Mouse (Mus musculus) limb, embryonic 14.5 days (tissue): ENCODE data around the gene Cx3cr1. TPM values are rescaled to one million over a fixed set of nuclear protein-coding genes. Genes with fewer than 3 reads are reported as not detected.

Experiments
- ATAC-seq: fragments of 200-750 bp; cut with Nextera tagmentation; 2 replicates; pipeline ENCODE4 v1.8.0; 2017; ENCODE audit warnings: low read depth, moderate number of reproducible peaks, moderate TSS enrichment; ENCODE audit not compliant: low FRiP score
- DNase-seq: peaks from one replicate; pipeline ENCODE4 v3.0.0-alpha.2; 2015; ENCODE audit warnings: low spot score
- H3K27ac ChIP-seq: fragments of 300-500 bp; sonication (generic); replicated peaks from 2 replicates; pipeline ENCODE4 v1.5.1; 2014; ENCODE audit warnings: low read depth, mild to moderate bottlenecking, low read length, moderate library complexity, mixed read lengths
- H3K27me3 ChIP-seq: fragments of 300-500 bp; sonication (generic); 2 replicates; pipeline ENCODE4 v1.6.1; 2014; ENCODE audit warnings: low read length, mixed read lengths; ENCODE audit not compliant: control insufficient read depth, insufficient read depth
- H3K36me3 ChIP-seq: fragments of 300-500 bp; sonication (generic); 2 replicates; pipeline ENCODE4 v1.6.1; 2014; ENCODE audit warnings: mild to moderate bottlenecking, low read length, moderate library complexity, mixed read lengths; ENCODE audit not compliant: control insufficient read depth, insufficient read depth
- H3K4me1 ChIP-seq: fragments of 300-500 bp; sonication (generic); 2 replicates; pipeline ENCODE4 v1.6.1; 2014; ENCODE audit warnings: antibody characterized with exemption, low read length, mixed read lengths; ENCODE audit not compliant: control insufficient read depth, insufficient read depth
- H3K4me2 ChIP-seq: fragments of 300-500 bp; sonication (generic); replicated peaks from 2 replicates; pipeline ENCODE4 v1.6.1; 2014; ENCODE audit warnings: low read depth, mild to moderate bottlenecking, low read length, moderate library complexity; ENCODE audit not compliant: severe bottlenecking
- H3K4me3 ChIP-seq: fragments of 300-500 bp; sonication (generic); replicated peaks from 2 replicates; pipeline ENCODE4 v1.5.1; 2014; ENCODE audit warnings: low read length
- H3K9ac ChIP-seq: fragments of 300-500 bp; sonication (generic); 2 replicates; pipeline ENCODE4 v1.6.1; 2014; ENCODE audit warnings: mild to moderate bottlenecking, low read depth, low read length, moderate library complexity; ENCODE audit not compliant: severe bottlenecking
- H3K9me3 ChIP-seq: fragments of 300-500 bp; sonication (generic); 2 replicates; pipeline ENCODE4 v1.6.1; 2016; ENCODE audit warnings: low read length; ENCODE audit not compliant: control insufficient read depth
- POLR2A ChIP-seq: fragments of 200-500 bp; IDR thresholded peaks from 2 replicates; pipeline ENCODE4 v1.8.0; 2012; ENCODE audit warnings: inconsistent platforms, mild to moderate bottlenecking, moderate library complexity, borderline replicate concordance; ENCODE audit not compliant: insufficient read depth, insufficient read length; ENCODE audit errors: extremely low read depth
- WGBS: fragments of 180-500 bp; shearing (Covaris S2); extraction: QIAGEN DNeasy Blood & Tissue Kit; methylation state at CpG from one replicate; pipeline ENCODE4 v1.1.7; 2014; 5-methylcytosine and 5-hydroxymethylcytosine counted together
- polyA plus RNA-seq, 2 experiments: library from polyadenylated mRNA; depleted of rRNA in 1 of 2; stranded (reverse) in 1 of 2; unstranded in 1 of 2; fragments of >200 nt; fragmentation: Nextera tagmentation in 1 of 2; extraction: Ambion mirVana in 1 of 2; gene quantifications; 2 replicates each; pipeline versions ENCODE4 v1.2.1 to v1.2.3; 2012 to 2014

Gene Cx3cr1
- polyA plus RNA-seq, 2 experiments, result 10.1 to 11.0 TPM

DNA sequence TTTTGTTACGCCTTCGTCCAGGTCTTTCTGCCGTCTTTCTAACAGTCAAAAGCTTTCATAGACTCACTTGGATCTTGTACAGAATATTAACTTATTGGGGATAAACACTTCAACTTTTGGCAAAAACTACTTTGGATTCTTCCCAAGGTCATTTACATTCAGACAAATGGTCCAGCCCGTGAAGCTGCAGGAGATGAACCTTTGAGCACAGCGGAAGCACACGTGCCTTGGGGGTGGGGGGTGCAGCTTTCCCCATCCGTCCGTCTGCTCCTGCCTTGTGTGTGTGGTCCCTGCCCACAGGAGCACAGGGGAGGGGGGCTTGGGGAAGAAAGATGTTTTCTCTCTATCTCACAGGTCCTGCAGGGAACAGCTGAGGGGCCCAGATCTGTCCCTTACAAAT, 143.9 kb downstream of the Cx3cr1 start:
- no peak for DNase-seq
- 78% methylated on average over 8 of the region's 8 CpGs for WGBS
- TF ChIP-seq POLR2A, result no peak
- Histone ChIP-seq H3K9ac (no peak overlapping the region), H3K4me2 (no peak overlapping the region), H3K9me3 (no peaks in the 10 kb centered on the region), H3K36me3 (peaks cover 87% of the 10 kb centered on the region), H3K4me3 (no peak overlapping the region), H3K4me1 (no peaks in the 10 kb centered on the region), H3K27ac (no peak overlapping the region), H3K27me3 (no peaks in the 10 kb centered on the region)
- ATAC-seq, result no peak

DNA sequence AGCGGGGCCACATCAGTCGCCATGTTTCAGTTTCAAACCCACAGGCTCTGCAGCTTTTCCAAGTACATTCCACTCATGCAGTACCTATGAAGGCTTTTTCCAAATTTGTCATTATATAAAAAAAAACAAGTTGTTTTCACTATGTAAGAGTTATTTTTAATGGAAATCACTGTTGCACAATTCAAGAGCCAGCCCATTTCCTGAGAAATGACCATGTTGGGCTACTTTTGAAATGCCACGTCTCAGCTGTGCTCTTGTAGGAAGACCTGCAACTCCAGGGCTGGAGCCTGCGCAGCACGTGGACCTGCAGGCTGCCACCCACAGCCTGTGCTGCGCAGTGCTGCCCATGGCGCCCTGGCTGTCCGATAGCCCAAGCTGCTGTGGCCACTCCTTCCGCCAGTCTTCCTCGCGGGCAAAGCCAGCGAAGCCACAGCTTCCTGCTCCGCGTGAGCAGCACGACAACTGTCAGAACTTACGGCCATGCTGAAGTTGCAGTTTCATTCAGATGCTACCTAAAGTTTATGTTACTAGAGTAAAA, 144.5 kb downstream of the Cx3cr1 start:
- Histone ChIP-seq H3K27ac (no peak overlapping the region), H3K36me3 (peaks cover 87% of the 10 kb centered on the region), H3K27me3 (no peaks in the 10 kb centered on the region), H3K9ac (no peak overlapping the region), H3K4me2 (no peak overlapping the region), H3K4me3 (no peak overlapping the region), H3K9me3 (no peaks in the 10 kb centered on the region), H3K4me1 (no peaks in the 10 kb centered on the region)
- ATAC-seq (no peak), DNase-seq (no peak)
- TF ChIP-seq POLR2A, result no peak
- WGBS, result 94% methylated on average over 16 of the region's 16 CpGs

DNA sequence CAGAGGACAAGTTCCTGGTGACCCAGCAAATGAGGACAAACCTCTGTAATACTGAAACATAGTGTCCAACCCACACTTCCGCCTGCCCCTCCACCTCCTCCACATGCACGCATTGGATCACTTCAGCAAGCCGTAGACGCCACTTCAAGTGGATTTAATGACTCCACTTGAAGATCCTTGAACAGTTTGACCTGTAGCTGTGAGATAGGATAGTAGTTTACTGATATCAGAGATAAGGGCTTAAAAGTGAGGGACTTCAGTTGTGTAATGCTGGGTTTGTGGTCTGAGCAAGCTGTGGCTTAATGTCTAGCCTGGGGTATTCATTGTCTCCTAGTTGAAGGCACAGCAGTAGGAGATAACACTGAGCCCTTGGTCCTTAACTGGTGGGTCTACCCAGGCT, 146.2 kb downstream of the Cx3cr1 start:
- H3K4me3 ChIP-seq, result no peak overlapping the region
- no peak for TF ChIP-seq POLR2A
- WGBS, result 89% methylated on average over 4 of the region's 4 CpGs
- no peak overlapping the region for H3K4me2 ChIP-seq
- H3K36me3 ChIP-seq, result peaks cover 87% of the 10 kb centered on the region
- H3K9ac ChIP-seq, result no peak overlapping the region
- H3K4me1 ChIP-seq, result no peaks in the 10 kb centered on the region
- DNase-seq, result no peak
- no peaks in the 10 kb centered on the region for H3K9me3 ChIP-seq
- no peak overlapping the region for H3K27ac ChIP-seq
- no peaks in the 10 kb centered on the region for H3K27me3 ChIP-seq
- ATAC-seq, result no peak

DNA sequence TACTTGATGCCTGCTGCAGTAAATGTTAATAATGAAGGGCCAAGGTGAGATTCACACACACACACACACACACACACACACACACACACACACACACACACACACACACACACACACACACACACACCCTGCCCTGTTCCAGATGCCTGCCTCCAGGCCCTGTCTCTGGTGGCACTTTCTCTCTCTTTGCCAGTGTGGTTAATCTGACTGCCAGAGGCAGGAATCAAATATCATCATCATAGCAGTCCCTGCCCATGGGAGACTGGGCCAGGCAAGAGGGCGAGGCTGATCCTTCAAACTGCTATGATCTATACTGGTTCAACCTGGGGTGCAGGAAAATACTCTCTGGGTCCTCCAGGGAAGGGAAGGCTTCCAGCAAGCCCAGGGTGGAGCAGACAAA, 149.8 kb downstream of the Cx3cr1 start:
- WGBS, result 76% methylated on average over 1 of the region's 1 CpGs
- TF ChIP-seq POLR2A, result no peak
- no peaks in the 10 kb centered on the region for H3K27me3 ChIP-seq
- H3K4me1 ChIP-seq, result no peaks in the 10 kb centered on the region
- H3K9me3 ChIP-seq, result no peaks in the 10 kb centered on the region
- ATAC-seq (no peak), DNase-seq (no peak)
- no peak overlapping the region for H3K4me2 ChIP-seq
- H3K36me3 ChIP-seq, result peaks cover 84% of the 10 kb centered on the region
- no peak overlapping the region for H3K4me3 ChIP-seq
- H3K27ac ChIP-seq, result no peak overlapping the region
- no peak overlapping the region for H3K9ac ChIP-seq

DNA sequence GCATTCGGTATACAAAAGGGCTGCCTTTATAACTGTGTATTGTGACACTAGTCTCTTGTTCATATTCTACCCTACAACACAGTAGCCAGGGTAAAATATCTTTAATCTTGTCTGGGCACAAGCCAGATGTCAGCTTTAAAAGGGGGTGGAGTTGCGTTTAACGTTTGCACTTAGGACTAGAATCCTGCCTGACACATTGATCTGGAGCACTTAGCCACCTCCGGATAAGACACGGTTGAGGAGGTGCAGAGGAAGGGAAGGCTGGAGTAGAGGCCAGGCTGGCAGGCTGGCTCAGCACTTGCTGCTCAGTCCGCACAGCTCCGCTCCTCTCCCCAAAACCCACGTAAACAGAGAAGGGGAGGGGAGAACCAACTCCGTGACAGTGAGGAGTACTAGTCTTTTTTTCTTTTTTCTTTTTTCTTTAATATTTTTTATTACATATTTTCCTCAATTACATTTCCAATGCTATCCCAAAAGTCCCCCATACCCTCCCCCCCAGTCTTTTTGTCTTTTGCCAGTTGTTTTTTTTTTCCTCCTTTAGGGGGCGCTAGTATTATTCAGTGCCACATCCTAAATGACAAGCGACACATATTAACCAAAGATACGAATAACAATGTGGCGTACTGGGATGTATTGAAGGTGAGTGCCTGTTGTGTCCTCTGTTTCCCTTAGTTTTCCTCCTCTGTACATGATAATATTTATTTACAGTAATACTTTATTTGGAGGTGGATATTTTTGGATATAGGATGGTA, 156.4 kb downstream of the Cx3cr1 start:
- Histone ChIP-seq H3K4me2 (no peak overlapping the region), H3K4me3 (no peak overlapping the region), H3K9me3 (no peaks in the 10 kb centered on the region), H3K27me3 (no peaks in the 10 kb centered on the region), H3K9ac (no peak overlapping the region), H3K27ac (no peak overlapping the region), H3K36me3 (peaks cover 94% of the 10 kb centered on the region), H3K4me1 (no peaks in the 10 kb centered on the region)
- no peak for TF ChIP-seq POLR2A
- ATAC-seq, result no peak
- DNase-seq, result no peak
- 80% methylated on average over 12 of the region's 13 CpGs for WGBS
